Mouse (Mus musculus): Measurements from ENCODE around the gene Rspo1.

Gene Rspo1

DNA sequence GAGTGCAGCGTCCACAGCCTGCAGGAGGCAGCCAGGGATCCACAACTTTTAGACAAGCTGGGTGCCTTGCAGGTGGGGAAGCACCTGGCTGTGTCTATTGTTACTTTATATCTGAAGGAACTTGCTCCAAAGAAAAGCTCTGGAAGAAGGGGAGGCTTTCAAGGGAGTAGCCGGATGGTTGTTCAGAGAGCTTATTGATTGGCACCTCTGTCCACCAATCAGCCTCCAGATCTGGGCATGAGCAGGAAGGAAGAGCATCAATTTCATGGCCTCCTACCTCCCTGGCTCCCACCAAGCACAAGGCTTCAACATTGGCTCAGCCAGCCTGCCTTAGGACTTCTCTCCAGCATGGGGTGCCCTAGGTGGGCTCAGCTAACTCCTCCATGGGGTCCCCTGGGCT is 12.9 kb upstream of the Rspo1 start:
- DNase-seq (ENCODE audit: low spot score) = no peak

GRCm38 (mm10) chr4:124978201-124978600 is 8.0 kb upstream of the Rspo1 start:
- no peak for DNase-seq (ENCODE audit: low spot score)

- no peak for DNase-seq (ENCODE audit: low spot score)
Measured at GRCm38 (mm10) chr4:124983893-124984526, 2.2 kb upstream of the Rspo1 start.

DNA sequence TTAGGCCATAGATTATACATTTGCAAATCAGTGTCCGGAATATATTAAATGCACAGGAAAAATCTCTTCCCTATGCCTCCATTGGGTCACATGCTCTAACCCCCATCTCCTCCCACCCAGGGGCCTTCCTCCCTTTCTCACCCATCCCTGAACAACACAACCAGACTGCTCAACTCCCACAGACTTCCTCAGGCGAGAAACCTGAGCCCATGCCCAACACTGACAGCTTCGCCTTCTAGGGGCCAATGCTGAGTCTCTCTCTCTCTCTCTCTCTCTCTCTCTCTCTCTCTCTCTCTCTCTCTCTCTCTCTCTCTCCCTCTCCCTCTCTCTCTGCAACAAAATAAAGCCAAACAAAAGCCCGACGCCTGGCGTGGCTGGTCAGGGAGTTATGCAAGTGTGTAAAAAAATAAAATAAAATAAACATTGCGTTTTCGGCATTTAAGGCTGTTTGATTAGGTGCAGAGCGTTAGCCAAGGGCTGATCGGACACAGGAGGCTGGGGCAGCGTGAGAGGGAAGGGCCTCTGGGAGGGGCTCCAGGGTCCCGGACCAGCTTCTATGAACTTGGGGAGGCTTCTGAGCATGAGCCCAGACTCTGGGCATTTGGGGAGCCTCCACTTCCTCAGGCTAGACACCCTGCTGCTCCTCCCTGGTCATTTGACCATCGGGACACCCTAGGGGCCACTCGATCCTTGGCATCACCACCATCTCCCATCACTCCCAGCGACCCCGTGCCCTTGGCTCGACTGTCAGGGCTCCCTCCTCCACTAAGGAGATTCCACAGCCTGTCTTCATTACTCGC is 1.2 kb upstream of the Rspo1 start:
- DNase-seq (ENCODE audit: low spot score) = no peak

DNA sequence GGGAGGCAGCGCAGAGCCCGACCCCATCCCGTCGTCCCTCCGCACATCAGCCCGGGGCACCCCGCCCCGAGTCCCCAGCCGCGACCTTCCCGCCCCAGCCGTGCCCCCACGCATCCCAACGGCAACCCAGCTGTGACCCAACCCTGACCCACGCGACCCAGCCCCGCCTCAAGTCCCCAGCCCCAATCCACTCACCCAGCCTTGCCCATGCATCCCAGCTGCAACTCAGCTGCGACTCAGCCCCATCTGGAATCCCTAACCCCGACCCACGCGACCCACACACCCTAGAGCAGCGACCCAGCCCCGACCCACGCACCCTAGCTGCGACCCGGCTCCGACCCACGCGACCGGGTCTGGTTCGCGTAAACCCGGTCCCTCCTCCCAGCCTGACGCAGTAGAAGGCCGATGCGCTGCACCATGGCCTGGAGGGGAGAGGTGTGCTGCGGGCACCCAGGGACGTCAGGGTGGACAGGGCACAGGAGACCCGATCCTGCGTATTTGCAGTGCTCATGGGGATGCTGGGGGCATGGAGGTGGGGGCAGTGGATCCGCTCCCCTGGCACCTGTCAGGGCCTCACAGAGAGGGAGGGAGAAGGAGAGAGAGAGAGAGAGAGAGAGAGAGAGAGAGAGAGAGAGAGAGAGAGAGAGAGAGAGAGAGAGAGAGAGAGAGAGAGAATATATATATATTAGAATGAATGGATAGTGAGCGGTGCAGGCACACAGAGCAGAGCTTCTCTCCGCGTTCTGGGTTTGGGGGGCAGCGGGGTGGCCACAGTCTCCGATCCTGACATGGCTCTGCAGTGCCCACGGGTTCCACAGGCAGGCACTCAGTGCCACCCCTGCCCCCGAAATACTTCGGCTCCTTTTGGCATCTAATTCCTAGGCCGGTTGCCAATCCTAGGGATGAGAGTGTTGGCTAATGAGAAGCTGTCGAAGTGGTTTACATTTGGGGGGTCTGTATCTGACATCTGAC is 795 bp downstream of the Rspo1 start:
- DNase-seq (ENCODE audit: low spot score) = no peak

- DNase-seq (ENCODE audit: low spot score) = no peak
Measured at GRCm38 (mm10) chr4:124987711-124988097, 1.5 kb downstream of the Rspo1 start.

DNA sequence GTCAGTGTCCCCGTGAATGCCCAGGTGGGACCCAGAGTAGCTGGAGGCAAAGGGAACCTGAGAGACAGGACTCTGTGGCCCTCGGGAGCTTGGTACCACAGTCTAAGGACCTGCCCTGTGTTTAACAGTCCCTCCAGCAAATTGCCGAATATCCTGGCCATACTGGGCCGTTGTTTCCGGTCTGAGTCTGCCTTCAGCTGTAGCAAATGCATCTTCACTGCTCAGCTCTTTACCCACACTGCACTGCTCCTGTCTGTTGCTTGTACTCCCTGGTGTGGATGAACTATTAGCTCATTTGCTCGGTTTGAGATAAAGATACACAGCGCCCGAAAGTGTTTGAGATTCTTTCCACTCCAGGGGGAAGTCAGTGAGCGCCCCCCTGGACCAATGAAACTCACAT is 2.2 kb downstream of the Rspo1 start:
- DNase-seq (ENCODE audit: low spot score) = no peak

- DNase-seq (ENCODE audit: low spot score) = no peak
Measured at GRCm38 (mm10) chr4:124989787-124990253, 3.6 kb downstream of the Rspo1 start.

- no peak for DNase-seq (ENCODE audit: low spot score)
Measured at GRCm38 (mm10) chr4:124990325-124990724, 4.1 kb downstream of the Rspo1 start.

GRCm38 (mm10) chr4:124997479-124998147 is 11.4 kb downstream of the Rspo1 start:
- no peak for DNase-seq (ENCODE audit: low spot score)

DNA sequence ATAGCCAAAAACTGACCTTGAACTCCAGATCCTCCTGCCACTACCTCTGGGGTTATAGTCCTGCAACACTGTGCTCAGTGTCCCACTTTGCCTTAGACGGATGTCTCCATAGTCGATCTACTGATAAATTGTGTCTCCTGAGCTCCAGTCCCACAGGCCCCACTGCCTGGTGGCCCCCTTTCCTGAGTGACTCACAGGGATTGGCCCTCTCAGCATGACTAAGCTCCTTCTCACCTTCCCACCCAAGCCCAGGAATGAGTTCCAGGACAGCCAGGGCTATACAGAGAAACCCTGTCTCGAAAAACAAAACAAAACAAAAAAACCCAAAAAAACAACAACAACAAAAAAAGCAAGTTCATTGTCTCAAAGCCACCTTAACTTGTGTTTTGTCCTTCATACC is 13.3 kb downstream of the Rspo1 start:
- no peak for DNase-seq (ENCODE audit: low spot score)

DNA sequence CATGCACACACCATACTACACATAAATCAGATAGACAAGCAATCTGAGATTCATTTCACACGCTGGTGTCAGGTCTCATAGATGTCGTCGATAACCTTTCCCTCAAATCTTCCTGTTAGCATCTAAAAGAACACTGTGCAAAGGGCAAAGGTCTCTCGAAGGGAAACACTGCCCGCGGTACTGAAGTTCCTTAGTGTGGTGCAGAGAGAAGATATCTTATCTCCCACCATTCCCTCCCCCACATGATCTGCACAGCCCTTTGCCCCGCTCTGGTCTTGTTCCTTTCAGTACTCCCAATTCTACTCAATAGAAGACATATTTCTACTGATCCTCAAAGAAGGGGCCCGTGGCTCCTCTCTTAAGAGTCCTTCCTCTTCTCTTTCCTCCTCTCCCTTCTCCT is 16.7 kb downstream of the Rspo1 start:
- DNase-seq (ENCODE audit: low spot score) = no peak

- DNase-seq (ENCODE audit: low spot score) = no peak
Measured at GRCm38 (mm10) chr4:125004886-125005285, 18.7 kb downstream of the Rspo1 start.

DNA sequence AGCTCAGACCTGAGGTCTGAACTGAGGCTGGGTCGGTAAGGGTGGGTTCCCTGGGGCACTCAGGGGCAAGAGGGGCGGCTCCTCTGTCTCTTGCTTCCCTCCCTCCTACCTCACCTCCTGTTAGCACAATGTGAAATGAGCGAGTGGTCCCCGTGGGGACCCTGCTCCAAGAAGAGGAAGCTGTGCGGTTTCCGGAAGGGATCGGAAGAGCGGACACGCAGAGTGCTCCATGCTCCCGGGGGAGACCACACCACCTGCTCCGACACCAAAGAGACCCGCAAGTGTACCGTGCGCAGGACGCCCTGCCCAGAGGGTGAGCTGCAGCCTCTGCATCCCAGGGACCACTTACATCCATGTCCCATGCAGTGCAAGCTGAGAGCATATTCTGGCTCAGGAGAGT is 21.2 kb downstream of the Rspo1 start:
- DNase-seq (ENCODE audit: low spot score) = no peak

DNA sequence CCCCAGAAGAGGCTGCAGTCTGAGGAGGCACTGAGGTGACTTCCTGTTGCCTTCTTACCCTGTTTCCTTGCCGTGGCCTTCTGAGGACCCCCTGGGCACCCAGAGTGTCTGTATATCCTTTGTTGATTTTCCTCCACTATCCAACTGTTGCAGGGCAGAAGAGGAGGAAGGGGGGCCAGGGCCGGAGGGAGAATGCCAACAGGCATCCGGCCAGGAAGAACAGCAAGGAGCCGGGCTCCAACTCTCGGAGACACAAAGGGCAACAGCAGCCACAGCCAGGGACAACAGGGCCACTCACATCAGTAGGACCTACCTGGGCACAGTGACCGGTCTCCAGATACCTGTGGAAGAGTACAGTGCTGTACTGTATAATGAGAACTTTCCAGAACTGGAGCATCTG is 22.0 kb downstream of the Rspo1 start:
- no peak for DNase-seq (ENCODE audit: low spot score)

GRCm38 (mm10) chr4:125008712-125009111 is 22.5 kb downstream of the Rspo1 start:
- DNase-seq (ENCODE audit: low spot score) = no peak

DNA sequence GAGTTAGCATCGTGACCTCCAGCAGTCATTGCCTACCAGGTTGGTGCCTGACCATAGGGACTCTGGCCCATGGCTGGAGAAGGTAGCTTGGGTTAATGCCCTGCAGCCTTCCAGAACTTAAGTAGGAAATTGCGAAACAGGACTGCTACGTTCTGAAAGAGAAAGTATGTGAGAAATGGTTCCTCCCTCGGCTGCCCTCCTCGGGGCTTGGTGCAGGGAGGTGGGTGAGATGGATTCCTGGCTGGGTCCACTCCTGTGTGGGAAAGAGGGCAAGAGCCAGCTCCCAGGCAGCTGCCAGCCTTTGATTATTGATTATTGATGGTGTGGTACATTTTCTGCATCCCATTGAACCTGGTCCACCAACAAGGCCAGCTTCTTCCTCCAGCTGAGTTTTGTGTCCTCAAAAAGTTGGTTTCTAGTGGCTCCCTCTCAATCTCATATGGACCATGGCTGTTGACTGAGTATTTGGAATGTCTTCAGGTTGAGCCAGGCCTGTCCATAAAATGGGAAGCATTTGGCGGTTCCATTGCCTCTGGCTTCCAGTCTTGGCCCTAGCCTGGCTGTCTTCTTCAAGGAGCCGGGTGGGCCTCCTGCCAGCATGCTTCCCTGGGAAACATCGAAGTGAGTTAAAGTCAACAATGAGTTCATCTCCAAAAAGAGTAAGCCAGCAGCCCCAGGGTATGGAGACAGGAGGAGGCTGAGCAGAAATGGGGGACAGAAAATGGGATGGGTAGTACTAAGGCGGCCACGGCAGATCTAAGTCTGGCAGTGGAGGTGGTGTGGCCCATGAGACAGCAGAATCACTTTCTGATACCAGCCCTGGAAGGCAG is 29.8 kb downstream of the Rspo1 start, which contains the start of gene Gnl2:
Gene Gnl2, plus strand, starts transcription at position 780 of the 830 bp plus-strand sequence.
- DNase-seq (ENCODE audit: low spot score) = no peak

DNA sequence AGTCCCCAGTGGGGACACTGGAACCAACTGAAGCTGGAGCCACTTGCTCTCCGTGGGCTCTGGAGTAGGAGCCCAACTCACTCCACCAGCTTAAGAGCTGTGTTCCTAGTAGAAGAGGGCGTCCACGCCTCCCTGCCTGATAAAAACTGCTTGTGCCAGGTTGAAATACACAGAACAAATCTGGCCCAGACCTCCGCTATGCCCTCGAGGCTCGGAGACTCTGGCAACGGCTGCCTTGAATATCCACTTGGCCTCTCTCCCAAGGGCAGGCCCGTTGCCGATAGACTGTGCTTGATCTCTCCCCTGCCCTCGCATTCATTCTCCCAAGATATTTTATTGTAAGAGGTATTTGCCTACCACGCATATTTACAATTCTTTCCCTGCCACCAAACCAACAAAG is 31.2 kb downstream of the Rspo1 start:
- DNase-seq (ENCODE audit: low spot score) = no peak

- DNase-seq (ENCODE audit: low spot score) = no peak
Measured at GRCm38 (mm10) chr4:125020780-125021538, 34.7 kb downstream of the Rspo1 start.
